In genomic region chr6:83069488-83070246, GRCm38 (mm10) we compare ENCODE assay signal across 10 mouse cellular contexts. TPM values are rescaled to one million over a fixed set of nuclear protein-coding genes. Genes with fewer than 3 reads are reported as not detected.
DNase-seq lines count a peak whose midpoint lies in the region; ATAC-seq and TF ChIP-seq lines count a peak whose summit lies in the region.
"Had no signal": no experiment of that assay in that cellular context is flagged by ENCODE, and none has a peak within 500 bp of the region (broad histone marks: within the 10 kb centered on the region; RNA-seq: fewer than 3 reads in every experiment).

No protein-coding gene starts in this region.

- H3K4me2 ChIP-seq in heart, embryonic 11.5 days, result peak overlapping the region; percentile 48
- H3K4me2 ChIP-seq in forebrain, postnatal 0 days (ENCODE audit: low read depth), result no peak overlapping the region
- 0 out of 2 replicates have a peak overlapping the region, but pooled peaks have one; percentile 62 for H3K4me2 ChIP-seq in liver, postnatal 0 days (ENCODE audit: low read depth, low read length)

- H3K9ac ChIP-seq in heart, embryonic 11.5 days (ENCODE audit: low read depth, low read length), result no peak overlapping the region
- H3K9ac ChIP-seq in forebrain, postnatal 0 days, result no peak overlapping the region
- no peak overlapping the region for H3K9ac ChIP-seq in liver, postnatal 0 days (replicated peaks)

- 0 out of 2 replicates have a peak, but pooled peaks have one; percentile 27 for ATAC-seq in heart, embryonic 11.5 days (replicated peaks; ENCODE audit: insufficient number of reproducible peaks, low FRiP score, low TSS enrichment)
- ATAC-seq in G1E (ENCODE audit: extremely low read depth, insufficient number of reproducible peaks, low FRiP score, poor library complexity, severe bottlenecking), result no peak
- no peak; the same call in 1 of the 2 replicates for ATAC-seq in forebrain, postnatal 0 days
- ATAC-seq in liver, postnatal 0 days, result 0 out of 2 replicates have a peak, but pooled peaks have one; percentile 8

- peaks cover 97% of the 10 kb centered on the region for H3K27me3 ChIP-seq in heart, embryonic 11.5 days (ENCODE audit: control insufficient read depth, insufficient read depth, low read length)
- peaks cover 44% of the 10 kb centered on the region for H3K27me3 ChIP-seq in G1E (ENCODE audit: insufficient read depth, low read length)
- peaks cover 67% of the 10 kb centered on the region for H3K27me3 ChIP-seq in forebrain, postnatal 0 days (ENCODE audit: insufficient read depth, low read length)
- H3K27me3 ChIP-seq in liver, postnatal 0 days (ENCODE audit: insufficient read depth, low read length), result peaks cover 99% of the 10 kb centered on the region

- H3K4me1 ChIP-seq in heart, embryonic 11.5 days (ENCODE audit: control insufficient read depth, insufficient read depth, low read length), result peaks cover 15% of the 10 kb centered on the region
- H3K4me1 ChIP-seq in G1E (ENCODE audit: insufficient read depth, low read depth, low read length), result no peaks in the 10 kb centered on the region
- no peaks in the 10 kb centered on the region for H3K4me1 ChIP-seq in forebrain, postnatal 0 days (ENCODE audit: insufficient read depth)
- H3K4me1 ChIP-seq in liver, postnatal 0 days (ENCODE audit: insufficient read depth), result peaks cover 10% of the 10 kb centered on the region

- no peak for DNase-seq in heart, postnatal 4 days
- DNase-seq in G1E (ENCODE audit: low spot score), result no peak
- peak; percentile 16 for DNase-seq in forebrain, postnatal 0 days
- no peak for DNase-seq in liver, postnatal 0 days
- DNase-seq in layer of hippocampus, postnatal 36 days, result no peak
- no peak for DNase-seq in adrenal gland, postnatal 25 days
- no peak for DNase-seq in kidney, postnatal 14 days

- H3K4me3 ChIP-seq in heart, embryonic 11.5 days (ENCODE audit: low read depth, low read length), result peak overlapping the region; percentile 27
- peak overlapping the region; percentile 23; the same call in 1 of the 2 replicates for H3K4me3 ChIP-seq in G1E (ENCODE audit: low read depth, low read length)
- no peak overlapping the region for H3K4me3 ChIP-seq in forebrain, postnatal 0 days (ENCODE audit: low read depth, low read length)
- H3K4me3 ChIP-seq in liver, postnatal 0 days (ENCODE audit: low read depth, low read length), result peak overlapping the region; percentile 16; the same call in 1 of the 2 replicates

- under 1% methylated on average over 55 of the region's 69 CpGs for WGBS in heart, embryonic 11.5 days (ENCODE audit: insufficient replicate concordance)
- 3% methylated on average over 68 of the region's 69 CpGs for WGBS in forebrain, postnatal 0 days
- WGBS in liver, postnatal 0 days (ENCODE audit: insufficient replicate concordance), result 2% methylated on average over 64 of the region's 69 CpGs

- H3K27ac ChIP-seq in heart, embryonic 11.5 days (ENCODE audit: low read depth, low read length), result no peak overlapping the region
- no peak overlapping the region for H3K27ac ChIP-seq in forebrain, postnatal 0 days (ENCODE audit: low read depth, low read length)
- no peak overlapping the region for H3K27ac ChIP-seq in liver, postnatal 0 days (ENCODE audit: low read depth)

- no peak for TF ChIP-seq EP300 in liver, postnatal 0 days (IDR thresholded peaks at IDR 0.05; ENCODE audit: low read depth)

- H3K9me3 ChIP-seq in heart, embryonic 11.5 days (replicated peaks; ENCODE audit: control insufficient read depth, low read length), result no peaks in the 10 kb centered on the region
- H3K9me3 ChIP-seq in G1E (replicated peaks), result peaks cover 33% of the 10 kb centered on the region
- no peaks in the 10 kb centered on the region for H3K9me3 ChIP-seq in forebrain, postnatal 0 days (ENCODE audit: low read length)
- no peaks in the 10 kb centered on the region for H3K9me3 ChIP-seq in liver, postnatal 0 days (ENCODE audit: low read length)

- no peak for TF ChIP-seq CTCF in G1E (IDR thresholded peaks at IDR 0.05; ENCODE audit: low read depth, low read length)
- TF ChIP-seq CTCF in forebrain, postnatal 0 days (IDR thresholded peaks at IDR 0.05; ENCODE audit: low read depth), result no peak
- TF ChIP-seq CTCF in liver, postnatal 0 days (IDR thresholded peaks at IDR 0.05; ENCODE audit: low read depth), result no peak

- no peaks in the 10 kb centered on the region for H3K36me3 ChIP-seq in heart, embryonic 11.5 days (ENCODE audit: control insufficient read depth, insufficient read depth, low read length)
- H3K36me3 ChIP-seq in G1E (replicated peaks), result peaks cover 15% of the 10 kb centered on the region
- H3K36me3 ChIP-seq in forebrain, postnatal 0 days (ENCODE audit: insufficient read depth), result no peaks in the 10 kb centered on the region
- H3K36me3 ChIP-seq in liver, postnatal 0 days (replicated peaks; ENCODE audit: insufficient read depth, low read length), result no peaks in the 10 kb centered on the region

RNA-seq across cellular contexts. Expression of gene Tlx2, which starts 0.4 kb away (rescaled TPM):
- polyA plus RNA-seq in heart, embryonic 11.5 days (2014; fragmentation: Nextera tagmentation; extraction: Ambion mirVana), result 0.23 TPM in 1 of 2 replicates, not detected in the other
- total RNA-seq in heart, postnatal 4 days (2021), result under 1 TPM in 1 of 2 experiments, not detected in 1; 0.20 TPM
- not detected in 2 replicates for total RNA-seq in G1E (2014; fragmentation: Nextera tagmentation)
- total RNA-seq in G1E (2017), result not detected in 2 replicates
- polyA plus RNA-seq in G1E (2012), result not detected in 2 replicates
- not detected in 2 replicates for total RNA-seq in forebrain, postnatal 0 days (2014; rRNA removed)
- polyA plus RNA-seq in forebrain, postnatal 0 days (2015; fragmentation: Nextera tagmentation; extraction: Ambion mirVana), result not detected in 2 replicates
- not detected in 2 replicates for polyA plus RNA-seq in liver, postnatal 0 days (2015; fragmentation: Nextera tagmentation; extraction: Ambion mirVana)
- not detected for total RNA-seq in layer of hippocampus, postnatal 36 days (2021)
- 14.0 and 14.2 TPM in 2 replicates for total RNA-seq in adrenal gland, postnatal 25 days (2021)
- total RNA-seq: common myeloid progenitor, adult 5-6 weeks; MEL had no signal

RNA-seq across cellular contexts. Expression of gene Pcgf1, which starts 8.0 kb away (rescaled TPM):
- polyA plus RNA-seq in heart, embryonic 11.5 days (2014; fragmentation: Nextera tagmentation; extraction: Ambion mirVana), result 15.1 and 17.0 TPM in 2 replicates
- total RNA-seq in heart, postnatal 4 days (2021), result 10 to 100 TPM in 1 of 2 experiments, 1 to 10 TPM in 1; 7.2 to 10.2 TPM
- 41.1 and 57.1 TPM in 2 replicates for total RNA-seq in G1E (2014; fragmentation: Nextera tagmentation)
- total RNA-seq in G1E (2017), result 14.5 and 17.8 TPM in 2 replicates
- 8.7 and 10.8 TPM in 2 replicates for polyA plus RNA-seq in G1E (2012)
- total RNA-seq in forebrain, postnatal 0 days (2014; rRNA removed), result 16.1 and 18.8 TPM in 2 replicates
- polyA plus RNA-seq in forebrain, postnatal 0 days (2015; fragmentation: Nextera tagmentation; extraction: Ambion mirVana), result 30.7 and 30.8 TPM in 2 replicates
- polyA plus RNA-seq in liver, postnatal 0 days (2015; fragmentation: Nextera tagmentation; extraction: Ambion mirVana), result 11.6 and 11.7 TPM in 2 replicates
- total RNA-seq in layer of hippocampus, postnatal 36 days (2021), result 10 to 100 TPM; 33.9 to 34.9 TPM
- 61.8 and 64.2 TPM in 2 replicates for total RNA-seq in adrenal gland, postnatal 25 days (2021)

RNA-seq across cellular contexts. Expression of gene Dqx1, which starts 12.0 kb away (rescaled TPM):
- 0.24 and 0.30 TPM in 2 replicates for polyA plus RNA-seq in heart, embryonic 11.5 days (2014; fragmentation: Nextera tagmentation; extraction: Ambion mirVana)
- total RNA-seq in heart, postnatal 4 days (2021), result under 1 TPM; 0.59 to 0.62 TPM
- total RNA-seq in G1E (2014; fragmentation: Nextera tagmentation) (23.5 and 28.7 TPM in 2 replicates), G1E (2017) (2.5 and 3.8 TPM in 2 replicates)
- 1.4 and 2.3 TPM in 2 replicates for polyA plus RNA-seq in G1E (2012)
- total RNA-seq in forebrain, postnatal 0 days (2014; rRNA removed), result 0.05 TPM in 1 of 2 replicates, not detected in the other
- polyA plus RNA-seq in forebrain, postnatal 0 days (2015; fragmentation: Nextera tagmentation; extraction: Ambion mirVana), result 0.11 and 0.13 TPM in 2 replicates
- 7.5 and 8.2 TPM in 2 replicates for polyA plus RNA-seq in liver, postnatal 0 days (2015; fragmentation: Nextera tagmentation; extraction: Ambion mirVana)
- total RNA-seq in layer of hippocampus, postnatal 36 days (2021), result under 1 TPM; 0.40 to 0.94 TPM
- 4.0 and 4.4 TPM in 2 replicates for total RNA-seq in adrenal gland, postnatal 25 days (2021)
- total RNA-seq: common myeloid progenitor, adult 5-6 weeks had no signal

RNA-seq across cellular contexts. Expression of gene Htra2, which starts 14.6 kb away (rescaled TPM):
- polyA plus RNA-seq in heart, embryonic 11.5 days (2014; fragmentation: Nextera tagmentation; extraction: Ambion mirVana), result 41.8 and 43.3 TPM in 2 replicates
- 10 to 100 TPM; 42.6 to 43.5 TPM for total RNA-seq in heart, postnatal 4 days (2021)
- total RNA-seq in G1E (2014; fragmentation: Nextera tagmentation) (36.0 and 39.9 TPM in 2 replicates), G1E (2017) (36.7 and 47.0 TPM in 2 replicates)
- 35.6 and 36.5 TPM in 2 replicates for polyA plus RNA-seq in G1E (2012)
- 46.1 and 47.0 TPM in 2 replicates for total RNA-seq in forebrain, postnatal 0 days (2014; rRNA removed)
- 75.1 and 81.0 TPM in 2 replicates for polyA plus RNA-seq in forebrain, postnatal 0 days (2015; fragmentation: Nextera tagmentation; extraction: Ambion mirVana)
- polyA plus RNA-seq in liver, postnatal 0 days (2015; fragmentation: Nextera tagmentation; extraction: Ambion mirVana), result 33.8 and 34.7 TPM in 2 replicates
- total RNA-seq in layer of hippocampus, postnatal 36 days (2021), result 10 to 100 TPM; 47.1 to 49.0 TPM
- total RNA-seq in adrenal gland, postnatal 25 days (2021), result 59.1 and 70.1 TPM in 2 replicates

RNA-seq across cellular contexts. Expression of gene Aup1, which starts 15.3 kb away (rescaled TPM):
- 99.8 and 109 TPM in 2 replicates for polyA plus RNA-seq in heart, embryonic 11.5 days (2014; fragmentation: Nextera tagmentation; extraction: Ambion mirVana)
- total RNA-seq in heart, postnatal 4 days (2021), result 10 to 100 TPM; 84.1 to 88.4 TPM
- 409 and 454 TPM in 2 replicates for total RNA-seq in G1E (2014; fragmentation: Nextera tagmentation)
- total RNA-seq in G1E (2017), result 133 and 163 TPM in 2 replicates
- polyA plus RNA-seq in G1E (2012), result 1,014 and 1,378 TPM in 2 replicates
- 85.9 and 146 TPM in 2 replicates for total RNA-seq in forebrain, postnatal 0 days (2014; rRNA removed)
- 126 and 129 TPM in 2 replicates for polyA plus RNA-seq in forebrain, postnatal 0 days (2015; fragmentation: Nextera tagmentation; extraction: Ambion mirVana)
- 175 and 180 TPM in 2 replicates for polyA plus RNA-seq in liver, postnatal 0 days (2015; fragmentation: Nextera tagmentation; extraction: Ambion mirVana)
- 100 to 1,000 TPM; 121 to 142 TPM for total RNA-seq in layer of hippocampus, postnatal 36 days (2021)
- 214 TPM in 2 replicates for total RNA-seq in adrenal gland, postnatal 25 days (2021)

Comparison
In these comparisons a context has a peak if more than half of its experiments do, and no peak if none do; other contexts are left out.
1. ATAC-seq: peak in heart, embryonic 11.5 days (single experiment) and liver, postnatal 0 days (single experiment); none in G1E (single experiment) and forebrain, postnatal 0 days (single experiment).
2. RNA of gene Tlx2, which starts 0.4 kb away (total RNA-seq): 14.0 to 14.2 TPM in adrenal gland, postnatal 25 days; 0.20 TPM in heart, postnatal 4 days, not detected in G1E, not detected in forebrain, postnatal 0 days and not detected in layer of hippocampus, postnatal 36 days; every median in the first group is over 10 times any median in the second.